Mouse (Mus musculus): ENCODE results near the gene Cplx1. TPM values are rescaled to one million over a fixed set of nuclear protein-coding genes. Genes with fewer than 3 reads are reported as not detected.
A peak's percentile ranks its signal among the peaks of the same experiment; 100 is the strongest.
"Not testable (repeated sequence)": the region's sequence is repeated elsewhere in the genome, so short reads cannot be mapped to it uniquely, and the experiment has no call there.

The Cplx1 gene
- total and polyA plus RNA-seq, 2 experiments: not detected

DNA sequence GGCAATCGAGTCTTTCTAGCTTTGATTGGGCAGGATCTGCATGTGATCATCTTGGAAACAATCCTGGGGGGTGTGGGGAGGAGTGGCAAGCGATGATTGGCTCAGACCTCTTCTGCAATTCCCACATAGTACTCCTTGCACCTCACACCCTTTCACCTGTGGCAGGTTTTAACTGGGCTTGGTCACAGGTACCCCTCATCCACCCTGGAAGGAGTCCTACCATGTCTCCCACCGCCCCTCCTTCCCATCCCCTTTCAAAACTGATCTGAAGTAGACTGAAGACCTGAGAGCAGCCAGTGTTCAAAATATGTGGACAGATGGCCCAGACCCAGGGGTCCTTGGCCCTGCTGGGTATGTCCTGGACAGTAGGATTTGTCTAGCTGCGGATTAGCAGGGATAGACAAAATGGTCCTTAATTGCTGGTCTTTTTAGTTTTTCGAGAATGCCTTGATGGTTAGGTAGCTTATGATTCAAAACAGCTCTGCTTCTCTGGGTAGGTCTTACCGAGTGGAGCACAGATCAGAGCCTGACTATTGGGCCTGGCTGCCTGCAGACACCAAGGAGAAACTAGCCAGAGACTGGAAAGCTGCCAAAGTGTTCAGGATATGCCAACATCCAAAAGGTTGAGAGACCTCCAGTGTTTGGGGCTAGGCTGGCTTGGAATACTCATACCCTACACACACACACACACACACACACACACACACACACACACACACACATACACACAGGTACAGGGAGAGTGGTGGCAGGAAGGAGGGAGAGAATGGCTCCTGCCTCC is 34.1 kb downstream of the Cplx1 start:
- Histone ChIP-seq H3K36me3 (ENCODE audit: control insufficient read depth, insufficient read depth, low read length) (no peaks in the 10 kb centered on the region), H3K27ac (replicated peaks; ENCODE audit: insufficient read depth, low read depth, low read length) (no peak overlapping the region), H3K79me2 (ENCODE audit: control insufficient read depth, insufficient read depth, low read length) (no peaks in the 10 kb centered on the region), H3K4me1 (ENCODE audit: control insufficient read depth, insufficient read depth, low read length) (no peaks in the 10 kb centered on the region; the same call in 1 of the 2 replicates), H3K9ac (ENCODE audit: low read depth, low read length) (no peak overlapping the region), H3K4me3 (ENCODE audit: insufficient read depth, low read depth, low read length) (no peak overlapping the region), H3K27me3 (ENCODE audit: control insufficient read depth, insufficient read depth, low read length) (no peaks in the 10 kb centered on the region)
- WGBS: 63% methylated on average over 6 of the region's 6 CpGs
- DNase-seq (ENCODE audit: extremely low read depth, low read depth, low spot score): no peak
- TF ChIP-seq POLR2A (IDR thresholded peaks at IDR 0.05; ENCODE audit: extremely low read depth, insufficient read depth, low read length) (no peak), CTCF (IDR thresholded peaks at IDR 0.05; ENCODE audit: low read depth, low read length) (no peak)

DNA sequence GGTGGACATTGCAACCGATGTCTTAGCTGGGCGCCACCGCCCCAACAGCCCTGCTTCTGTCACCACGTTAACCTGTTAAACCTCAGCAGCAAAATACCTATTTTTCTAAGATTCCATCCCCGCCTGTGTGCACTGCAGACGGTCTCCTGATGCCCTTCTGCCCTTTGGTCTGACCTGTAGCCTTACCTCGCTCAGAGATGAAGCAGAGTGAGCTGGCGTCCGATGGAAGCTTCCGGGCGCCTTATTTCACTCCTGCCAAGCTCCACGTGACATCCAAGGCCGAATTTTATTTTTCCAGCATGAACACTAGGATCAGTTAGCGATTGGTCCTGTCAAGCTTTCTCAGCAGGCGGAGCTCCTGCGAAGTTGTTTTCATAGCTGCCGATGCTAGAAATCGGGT is 47.5 kb downstream of the Cplx1 start:
- H3K4me3 ChIP-seq (ENCODE audit: insufficient read depth, low read depth, low read length): no peak overlapping the region
- DNase-seq (ENCODE audit: extremely low read depth, low read depth, low spot score): peak; percentile 40
- 74% methylated on average over 18 of the region's 18 CpGs for WGBS
- no peaks in the 10 kb centered on the region for H3K79me2 ChIP-seq (ENCODE audit: control insufficient read depth, insufficient read depth, low read length)
- H3K4me1 ChIP-seq (ENCODE audit: control insufficient read depth, insufficient read depth, low read length): no peaks in the 10 kb centered on the region
- peaks cover 55% of the 10 kb centered on the region for H3K36me3 ChIP-seq (ENCODE audit: control insufficient read depth, insufficient read depth, low read length)
- H3K27me3 ChIP-seq (ENCODE audit: control insufficient read depth, insufficient read depth, low read length): no peaks in the 10 kb centered on the region
- no peak overlapping the region for H3K27ac ChIP-seq (replicated peaks; ENCODE audit: insufficient read depth, low read depth, low read length)
- TF ChIP-seq CTCF (IDR thresholded peaks at IDR 0.05; ENCODE audit: low read depth, low read length) (no peak), POLR2A (IDR thresholded peaks at IDR 0.05; ENCODE audit: extremely low read depth, insufficient read depth, low read length) (no peak)
- no peak overlapping the region for H3K9ac ChIP-seq (ENCODE audit: low read depth, low read length)

DNA sequence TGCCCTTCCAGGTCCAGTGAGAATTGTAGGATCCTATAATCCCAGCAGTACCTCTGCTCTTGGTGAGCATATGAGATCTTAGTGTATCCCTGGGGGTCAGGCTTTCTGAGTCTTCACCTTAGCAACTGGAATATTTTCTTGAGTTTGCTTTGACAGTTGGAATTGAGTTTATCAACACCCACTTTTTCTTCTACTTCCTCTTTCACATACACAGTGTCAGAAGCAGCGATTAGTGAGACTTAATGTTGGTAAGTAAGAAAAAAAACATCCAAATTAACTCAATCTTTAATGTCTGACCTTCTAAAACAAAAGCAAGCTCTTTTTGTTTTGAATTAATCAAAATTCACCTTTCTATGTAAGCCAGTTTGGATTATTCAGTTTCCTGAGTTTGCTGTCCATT is 48.3 kb downstream of the Cplx1 start:
- no peak for TF ChIP-seq POLR2A (IDR thresholded peaks at IDR 0.05; ENCODE audit: extremely low read depth, insufficient read depth, low read length)
- TF ChIP-seq CTCF (IDR thresholded peaks at IDR 0.05; ENCODE audit: low read depth, low read length): no peak
- peaks cover 62% of the 10 kb centered on the region for H3K36me3 ChIP-seq (ENCODE audit: control insufficient read depth, insufficient read depth, low read length)
- no peak overlapping the region for H3K27ac ChIP-seq (replicated peaks; ENCODE audit: insufficient read depth, low read depth, low read length)
- no peaks in the 10 kb centered on the region for H3K79me2 ChIP-seq (ENCODE audit: control insufficient read depth, insufficient read depth, low read length)
- H3K4me1 ChIP-seq (ENCODE audit: control insufficient read depth, insufficient read depth, low read length): no peaks in the 10 kb centered on the region
- WGBS: 76% methylated on average over 1 of the region's 1 CpGs
- no peak for DNase-seq (ENCODE audit: extremely low read depth, low read depth, low spot score)
- no peaks in the 10 kb centered on the region for H3K27me3 ChIP-seq (ENCODE audit: control insufficient read depth, insufficient read depth, low read length)
- no peak overlapping the region for H3K4me3 ChIP-seq (ENCODE audit: insufficient read depth, low read depth, low read length)
- no peak overlapping the region for H3K9ac ChIP-seq (ENCODE audit: low read depth, low read length)

DNA sequence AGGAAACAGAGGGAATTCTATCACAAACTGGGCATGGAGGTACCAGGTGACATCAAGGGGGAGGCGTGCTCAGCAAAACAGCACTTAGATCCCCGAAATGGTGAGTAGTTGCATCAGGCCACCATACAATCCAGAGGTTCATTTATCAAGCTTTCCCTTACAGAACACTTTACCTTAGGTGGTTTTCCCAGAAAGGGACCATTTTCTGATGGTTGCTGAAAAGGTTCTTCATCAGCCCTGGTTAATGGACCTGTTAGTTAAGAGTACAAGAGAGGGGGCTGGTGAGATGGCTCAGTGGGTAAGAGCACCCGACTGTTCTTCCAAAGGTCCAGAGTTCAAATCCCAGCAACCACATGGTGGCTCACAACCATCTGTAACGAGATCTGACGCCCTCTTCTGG is 63.7 kb downstream of the Cplx1 start:
- H3K36me3 ChIP-seq (ENCODE audit: control insufficient read depth, insufficient read depth, low read length): peaks cover 37% of the 10 kb centered on the region
- WGBS: 91% methylated on average over 5 of the region's 5 CpGs
- H3K9ac ChIP-seq (ENCODE audit: low read depth, low read length): not testable (repeated sequence)

DNA sequence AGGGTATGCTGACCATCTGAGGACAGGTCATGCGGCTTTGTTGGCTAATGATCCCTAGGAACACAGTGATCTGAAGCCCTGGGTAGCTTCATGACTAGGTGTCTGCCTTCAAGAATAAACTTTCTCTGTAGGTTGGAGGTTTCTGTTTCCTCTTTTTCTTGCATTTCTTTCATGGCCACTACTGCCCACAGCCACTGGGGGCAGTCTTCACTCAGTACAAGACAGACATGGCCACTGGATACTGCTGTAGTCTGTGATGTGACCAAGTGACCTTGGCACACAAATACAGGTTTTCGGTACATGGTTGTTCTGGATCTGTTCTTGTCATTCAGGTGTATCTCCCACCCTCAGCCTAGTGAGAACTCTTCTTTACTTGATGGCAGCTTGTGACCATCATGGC is 64.6 kb downstream of the Cplx1 start:
- peaks cover 32% of the 10 kb centered on the region for H3K36me3 ChIP-seq (ENCODE audit: control insufficient read depth, insufficient read depth, low read length)
- H3K27ac ChIP-seq (replicated peaks; ENCODE audit: insufficient read depth, low read depth, low read length): no peak overlapping the region
- peaks cover 3% of the 10 kb centered on the region for H3K4me1 ChIP-seq (ENCODE audit: control insufficient read depth, insufficient read depth, low read length)
- H3K79me2 ChIP-seq (ENCODE audit: control insufficient read depth, insufficient read depth, low read length): no peaks in the 10 kb centered on the region
- H3K4me3 ChIP-seq (ENCODE audit: insufficient read depth, low read depth, low read length): no peak overlapping the region
- WGBS: 81% methylated on average over 2 of the region's 2 CpGs
- H3K9ac ChIP-seq (ENCODE audit: low read depth, low read length): no peak overlapping the region
- DNase-seq (ENCODE audit: extremely low read depth, low read depth, low spot score): no peak
- no peaks in the 10 kb centered on the region for H3K27me3 ChIP-seq (ENCODE audit: control insufficient read depth, insufficient read depth, low read length)
- TF ChIP-seq POLR2A (IDR thresholded peaks at IDR 0.05; ENCODE audit: extremely low read depth, insufficient read depth, low read length) (no peak), CTCF (IDR thresholded peaks at IDR 0.05; ENCODE audit: low read depth, low read length) (peak; percentile 59; the same call in 1 of the 2 replicates)

More for the DNA sequence above, 63.7 kb downstream of the Cplx1 start:
- H3K4me3 ChIP-seq (ENCODE audit: insufficient read depth, low read depth, low read length); H3K27ac ChIP-seq (replicated peaks; ENCODE audit: insufficient read depth, low read depth, low read length); DNase-seq (ENCODE audit: extremely low read depth, low read depth, low spot score); H3K4me1 ChIP-seq (ENCODE audit: control insufficient read depth, insufficient read depth, low read length); H3K27me3 ChIP-seq (ENCODE audit: control insufficient read depth, insufficient read depth, low read length); H3K79me2 ChIP-seq (ENCODE audit: control insufficient read depth, insufficient read depth, low read length): not testable (repeated sequence)

DNA sequence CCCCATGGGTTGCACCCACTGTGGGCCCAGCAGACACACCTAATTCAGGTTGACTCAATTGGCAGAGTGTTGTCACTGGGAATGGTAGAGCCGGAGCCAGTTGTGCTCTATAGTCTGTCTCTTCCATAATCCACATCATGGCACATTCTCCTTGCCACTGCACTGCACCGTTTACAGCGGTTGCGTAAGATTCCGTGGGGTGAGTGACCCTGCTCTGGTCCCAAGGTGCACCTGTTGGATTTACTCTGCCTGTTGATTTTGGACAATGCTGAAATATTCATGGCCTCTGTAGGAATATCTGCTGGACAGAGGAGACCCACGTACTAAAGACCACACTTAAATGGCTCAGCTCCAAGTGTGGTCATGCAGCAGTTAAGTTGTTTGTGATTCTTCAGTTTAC is 66.8 kb downstream of the Cplx1 start:
- no peaks in the 10 kb centered on the region for H3K27me3 ChIP-seq (ENCODE audit: control insufficient read depth, insufficient read depth, low read length)
- no peaks in the 10 kb centered on the region for H3K79me2 ChIP-seq (ENCODE audit: control insufficient read depth, insufficient read depth, low read length)
- WGBS: 18% methylated on average over 6 of the region's 6 CpGs
- no peak for TF ChIP-seq POLR2A (IDR thresholded peaks at IDR 0.05; ENCODE audit: extremely low read depth, insufficient read depth, low read length)
- TF ChIP-seq CTCF (IDR thresholded peaks at IDR 0.05; ENCODE audit: low read depth, low read length): no peak
- no peak overlapping the region for H3K27ac ChIP-seq (replicated peaks; ENCODE audit: insufficient read depth, low read depth, low read length)
- H3K4me1 ChIP-seq (ENCODE audit: control insufficient read depth, insufficient read depth, low read length): peaks cover 3% of the 10 kb centered on the region
- peak; percentile 92 for DNase-seq (ENCODE audit: extremely low read depth, low read depth, low spot score)
- peaks cover 17% of the 10 kb centered on the region for H3K36me3 ChIP-seq (ENCODE audit: control insufficient read depth, insufficient read depth, low read length)
- no peak overlapping the region for H3K9ac ChIP-seq (ENCODE audit: low read depth, low read length)
- H3K4me3 ChIP-seq (ENCODE audit: insufficient read depth, low read depth, low read length): no peak overlapping the region
